Mouse (Mus musculus): ENCODE results near the gene Gm20431.

GRCm38 (mm10) chr2:167563703-167564102 is 97.6 kb downstream of the Gm20431 start:
- no peak for TF ChIP-seq CTCF (IDR thresholded peaks at IDR 0.05; ENCODE audit: insufficient read depth, low read length)
- no peak for TF ChIP-seq POLR2A (IDR thresholded peaks at IDR 0.05; ENCODE audit: borderline replicate concordance, extremely low read depth, low read depth, low read length)

Data from lung, adult 2 months (tissue).